ENCODE assay signal across 11 mouse cellular contexts in genomic region chr11:83115138-83115537, GRCm38 (mm10). TPM values are rescaled to one million over a fixed set of nuclear protein-coding genes. Genes with fewer than 3 reads are reported as not detected.
DNase-seq lines count a peak whose midpoint lies in the region; ATAC-seq lines count a peak whose summit lies in the region.
"Had no signal": no experiment of that assay in that cellular context is flagged by ENCODE, and none has a peak within 500 bp of the region (broad histone marks: within the 10 kb centered on the region; RNA-seq: fewer than 3 reads in every experiment).

No protein-coding gene starts in this region.

- H3K4me1 ChIP-seq in hindbrain, embryonic 10.5 days (replicated peaks), result no peaks in the 10 kb centered on the region
- H3K4me1 ChIP-seq: embryonic facial prominence, embryonic 15.5 days; limb, embryonic 12.5 days had no signal

- no peak overlapping the region for H3K27ac ChIP-seq in hindbrain, embryonic 10.5 days
- H3K27ac ChIP-seq: embryonic facial prominence, embryonic 15.5 days; limb, embryonic 12.5 days had no signal

- DNase-seq in adrenal gland, postnatal 10 days, result peak; percentile 13
- DNase-seq in adrenal gland, postnatal 4 days (ENCODE audit: low spot score in 2 of 2), result no peak
- peak; percentile 45 for DNase-seq in layer of hippocampus, adult 11-12 months (ENCODE audit: low spot score)
- no peak for DNase-seq in layer of hippocampus, adult 8-10 months (ENCODE audit: low spot score in 2 of 2)
- DNase-seq in embryo, embryonic 10.5 days (ENCODE audit: low spot score), result peak; percentile 13
- no peak for DNase-seq in adrenal gland, adult 8-10 months
- no peak for DNase-seq in hindbrain, embryonic 10.5 days (ENCODE audit: low spot score)

- no peak overlapping the region for H3K4me3 ChIP-seq in hindbrain, embryonic 10.5 days
- H3K4me3 ChIP-seq: embryonic facial prominence, embryonic 15.5 days; limb, embryonic 12.5 days had no signal

- H3K36me3 ChIP-seq in hindbrain, embryonic 10.5 days, result no peaks in the 10 kb centered on the region
- H3K36me3 ChIP-seq: embryonic facial prominence, embryonic 15.5 days; limb, embryonic 12.5 days had no signal

- no peaks in the 10 kb centered on the region for H3K9me3 ChIP-seq in hindbrain, embryonic 10.5 days
- H3K9me3 ChIP-seq: embryonic facial prominence, embryonic 15.5 days had no signal

- 0 out of 2 replicates have a peak, but pooled peaks have one; percentile 45 for ATAC-seq in monocyte, adult 5-6 weeks (replicated peaks; ENCODE audit: insufficient number of reproducible peaks, low FRiP score, low TSS enrichment, poor library complexity, severe bottlenecking)

- H3K27me3 ChIP-seq in hindbrain, embryonic 10.5 days (ENCODE audit: insufficient read depth, poor library complexity, severe bottlenecking), result no peaks in the 10 kb centered on the region
- H3K27me3 ChIP-seq: embryonic facial prominence, embryonic 15.5 days; limb, embryonic 12.5 days had no signal

- WGBS in hindbrain, embryonic 10.5 days, result 35% methylated on average over 2 of the region's 2 CpGs

RNA-seq across cellular contexts. Expression of gene Slfn1, which starts 1.5 kb away (rescaled TPM):
- total RNA-seq in adrenal gland, postnatal 10 days (2021), result 1 to 10 TPM in 1 of 2 experiments, under 1 TPM in 1; 0.97 to 1.7 TPM
- total RNA-seq in adrenal gland, postnatal 4 days (2021), result under 1 TPM; 0.25 to 0.54 TPM
- total RNA-seq in layer of hippocampus, adult 8-10 months (2022), result not detected
- 23.8 to 42.1 TPM (median 29.4 TPM) in 3 replicates for total RNA-seq in monocyte, adult 5-6 weeks (2017)
- total RNA-seq in adrenal gland, adult 8-10 months (2022), result under 1 TPM; 0.14 to 0.38 (median 0.24) TPM
- polyA plus RNA-seq in hindbrain, embryonic 10.5 days (2016; fragmentation: Nextera tagmentation; extraction: Ambion mirVana), result not detected in 2 replicates
- polyA plus RNA-seq: C2C12; limb, embryonic 12.5 days had no signal

RNA-seq across cellular contexts. Expression of gene Slfn2, which starts 50.2 kb away (rescaled TPM):
- 1 to 10 TPM; 6.6 to 8.3 TPM for total RNA-seq in adrenal gland, postnatal 10 days (2021)
- total RNA-seq in adrenal gland, postnatal 4 days (2021), result 1 to 10 TPM; 5.2 to 5.3 TPM
- 1 to 10 TPM in 2 of 4 experiments, under 1 TPM in 2; 0.43 to 2.9 (median 0.97) TPM for total RNA-seq in layer of hippocampus, adult 8-10 months (2022)
- total RNA-seq in monocyte, adult 5-6 weeks (2017), result 546 to 771 TPM (median 642 TPM) in 3 replicates
- total RNA-seq in adrenal gland, adult 8-10 months (2022), result 1 to 10 TPM; 4.8 to 7.0 (median 6.1) TPM
- 0.85 and 1.9 TPM in 2 replicates for polyA plus RNA-seq in hindbrain, embryonic 10.5 days (2016; fragmentation: Nextera tagmentation; extraction: Ambion mirVana)

RNA-seq across cellular contexts. Expression of gene Slfn4, which starts 59.8 kb away (rescaled TPM):
- total RNA-seq in adrenal gland, postnatal 10 days (2021), result under 1 TPM; 0.24 to 0.36 TPM
- under 1 TPM; 0.31 to 0.59 TPM for total RNA-seq in adrenal gland, postnatal 4 days (2021)
- total RNA-seq in layer of hippocampus, adult 8-10 months (2022), result under 1 TPM in 2 of 4 experiments, not detected in 2; 0.09 to 0.11 TPM
- 1.9 to 3.6 TPM (median 2.7 TPM) in 3 replicates for total RNA-seq in monocyte, adult 5-6 weeks (2017)
- total RNA-seq in adrenal gland, adult 8-10 months (2022), result under 1 TPM; 0.15 to 0.30 (median 0.23) TPM
- polyA plus RNA-seq in hindbrain, embryonic 10.5 days (2016; fragmentation: Nextera tagmentation; extraction: Ambion mirVana), result not detected in 2 replicates
- polyA plus RNA-seq: C2C12; limb, embryonic 12.5 days had no signal

Comparison
In these comparisons a context has a peak if more than half of its experiments do, and no peak if none do; other contexts are left out.
1. DNase-seq: peak in adrenal gland, postnatal 10 days (single experiment), layer of hippocampus, adult 11-12 months (single experiment) and embryo, embryonic 10.5 days (single experiment); none in adrenal gland, postnatal 4 days (0 of 2), layer of hippocampus, adult 8-10 months (0 of 2), adrenal gland, adult 8-10 months (single experiment) and hindbrain, embryonic 10.5 days (single experiment).
2. RNA of gene Slfn2, which starts 50.2 kb away (total RNA-seq): 546 to 771 TPM in monocyte, adult 5-6 weeks; 6.6 to 8.3 TPM in adrenal gland, postnatal 10 days, 4.8 to 7.0 TPM in adrenal gland, adult 8-10 months, 5.2 to 5.3 TPM in adrenal gland, postnatal 4 days and 0.43 to 2.9 TPM in layer of hippocampus, adult 8-10 months; every median in the first group is over 10 times any median in the second.